Mouse (Mus musculus) midbrain, embryonic 15.5 days (tissue): Measurements from ENCODE around the gene Rap1gap. TPM values are rescaled to one million over a fixed set of nuclear protein-coding genes. Genes with fewer than 3 reads are reported as not detected.

ENCODE experiments used
- ATAC-seq: fragments of 200-750 bp; cut with Nextera tagmentation; replicated peaks from 2 replicates; pipeline ENCODE4 v1.8.0; 2017; ENCODE audit warnings: moderate TSS enrichment
- H3K27ac ChIP-seq: fragments of 300-500 bp; sonication (generic); 2 replicates; pipeline ENCODE4 v1.5.1; 2015; ENCODE audit warnings: mild to moderate bottlenecking, inconsistent platforms
- H3K27me3 ChIP-seq: fragments of 300-500 bp; sonication (generic); replicated peaks from 2 replicates; pipeline ENCODE4 v1.6.1; 2015; ENCODE audit warnings: inconsistent platforms
- H3K36me3 ChIP-seq: fragments of 300-500 bp; sonication (generic); replicated peaks from 2 replicates; pipeline ENCODE4 v1.6.1; 2015; ENCODE audit warnings: inconsistent platforms
- H3K4me1 ChIP-seq: fragments of 300-500 bp; sonication (generic); 2 replicates; pipeline ENCODE4 v1.6.1; 2015; ENCODE audit warnings: inconsistent platforms
- H3K4me2 ChIP-seq: fragments of 300-500 bp; sonication (generic); 2 replicates; pipeline ENCODE4 v1.6.1; 2015; ENCODE audit warnings: inconsistent platforms, mild to moderate bottlenecking, moderate library complexity
- H3K4me3 ChIP-seq: fragments of 300-500 bp; sonication (generic); 2 replicates; pipeline ENCODE4 v1.5.1; 2015; ENCODE audit warnings: mild to moderate bottlenecking, inconsistent platforms
- H3K9ac ChIP-seq: fragments of 300-500 bp; sonication (generic); 2 replicates; pipeline ENCODE4 v1.6.1; 2015; ENCODE audit warnings: mild to moderate bottlenecking, inconsistent platforms
- H3K9me3 ChIP-seq: fragments of 300-500 bp; sonication (generic); 2 replicates; pipeline ENCODE4 v1.6.1; 2016; ENCODE audit warnings: inconsistent platforms
- WGBS: fragments of 180-500 bp; shearing (Covaris S2); methylation state at CpG from one replicate; pipeline ENCODE4 v1.1.7; 2015; ENCODE audit warnings: mixed read lengths; 5-methylcytosine and 5-hydroxymethylcytosine counted together
- polyA plus RNA-seq: library from polyadenylated mRNA; unstranded; fragments of >200 nt; fragmentation: Nextera tagmentation; extraction: Ambion mirVana; gene quantifications from 2 replicates; pipeline ENCODE4 v1.2.1, GENCODE M21; 2015

Rap1gap gene
- polyA plus RNA-seq, 1 experiment from 2014 or later: 88.1 TPM

DNA sequence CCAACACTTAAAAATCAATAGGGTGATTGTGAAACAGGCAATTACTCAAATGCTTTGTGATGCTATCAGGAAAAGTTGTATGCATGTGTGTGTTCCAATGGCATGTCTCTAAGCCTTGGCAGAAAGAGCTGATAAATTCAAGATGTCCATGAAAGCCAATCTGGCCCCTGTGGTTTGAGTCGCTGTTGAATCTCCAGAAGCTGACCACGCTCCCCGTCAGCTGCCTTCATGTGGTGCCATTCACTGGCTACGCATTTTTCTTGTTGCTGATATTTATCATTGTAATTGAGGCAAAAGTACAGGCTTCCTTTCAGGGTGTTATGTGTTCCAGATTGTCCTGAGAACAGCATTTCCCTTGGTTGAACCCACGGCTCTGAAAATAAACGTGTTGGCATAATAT is 16.9 kb upstream of the Rap1gap start:
- H3K27ac ChIP-seq: no peak overlapping the region

DNA sequence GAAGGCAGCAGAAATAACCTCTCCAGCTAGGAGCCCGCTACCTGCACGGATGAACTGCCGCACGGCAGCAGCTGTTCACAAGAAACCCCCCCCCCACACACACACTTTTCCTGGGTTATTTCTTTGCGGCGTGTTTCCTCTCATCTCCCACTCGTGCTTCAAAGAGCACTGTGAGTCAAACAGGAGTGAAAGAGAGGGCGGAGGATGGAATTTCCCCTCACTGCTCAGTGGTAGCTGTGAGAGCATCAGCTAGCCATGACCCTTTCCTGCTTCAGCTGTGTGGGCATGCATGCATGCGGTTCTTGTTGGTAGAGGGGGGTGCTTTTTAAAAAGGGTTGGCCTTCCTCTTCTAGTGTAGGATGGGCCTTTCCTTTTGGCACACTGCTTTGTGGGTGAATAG is 16.3 kb upstream of the Rap1gap start:
- H3K9ac ChIP-seq: no peak overlapping the region
- H3K36me3 ChIP-seq: peaks cover 53% of the 10 kb centered on the region
- H3K4me1 ChIP-seq: no peaks in the 10 kb centered on the region
- WGBS: 80% methylated on average over 9 of the region's 9 CpGs
- no peak overlapping the region for H3K4me2 ChIP-seq
- no peaks in the 10 kb centered on the region for H3K9me3 ChIP-seq
- no peak overlapping the region for H3K27ac ChIP-seq
- H3K27me3 ChIP-seq: no peaks in the 10 kb centered on the region
- ATAC-seq: no peak
- H3K4me3 ChIP-seq: no peak overlapping the region

More for the DNA sequence above, 16.9 kb upstream of the Rap1gap start:
- Histone ChIP-seq H3K27me3 (no peaks in the 10 kb centered on the region), H3K4me1 (no peaks in the 10 kb centered on the region), H3K4me2 (no peak overlapping the region), H3K36me3 (peaks cover 50% of the 10 kb centered on the region), H3K4me3 (no peak overlapping the region), H3K9ac (no peak overlapping the region), H3K9me3 (no peaks in the 10 kb centered on the region)
- no peak for ATAC-seq
- WGBS: 90% methylated on average over 6 of the region's 6 CpGs

DNA sequence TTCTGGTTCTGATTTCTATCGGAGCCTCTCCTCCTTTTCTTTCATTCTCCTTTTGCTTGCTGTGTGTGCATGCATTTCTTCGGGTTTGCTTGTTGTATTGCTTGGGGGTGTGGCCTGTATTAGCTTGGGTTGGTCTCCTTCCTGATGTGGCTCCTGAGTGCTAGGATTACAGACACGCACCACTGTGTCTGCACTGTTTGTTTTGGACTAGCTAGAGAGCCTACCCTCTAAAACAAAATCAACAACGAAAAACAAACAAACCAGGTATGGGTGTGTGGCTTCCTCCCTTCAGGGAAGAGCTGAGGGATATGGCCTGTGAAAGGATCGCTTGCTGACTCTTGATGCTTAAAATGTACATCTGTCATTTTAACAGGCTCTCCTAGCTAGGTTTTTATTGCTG is 13.6 kb upstream of the Rap1gap start:
- no peak overlapping the region for H3K27ac ChIP-seq
- no peak overlapping the region for H3K9ac ChIP-seq
- 82% methylated on average over 5 of the region's 5 CpGs for WGBS
- no peaks in the 10 kb centered on the region for H3K27me3 ChIP-seq
- no peak overlapping the region for H3K4me3 ChIP-seq
- no peaks in the 10 kb centered on the region for H3K9me3 ChIP-seq
- H3K4me1 ChIP-seq: no peaks in the 10 kb centered on the region
- no peak overlapping the region for H3K4me2 ChIP-seq
- peaks cover 49% of the 10 kb centered on the region for H3K36me3 ChIP-seq
- ATAC-seq: no peak

DNA sequence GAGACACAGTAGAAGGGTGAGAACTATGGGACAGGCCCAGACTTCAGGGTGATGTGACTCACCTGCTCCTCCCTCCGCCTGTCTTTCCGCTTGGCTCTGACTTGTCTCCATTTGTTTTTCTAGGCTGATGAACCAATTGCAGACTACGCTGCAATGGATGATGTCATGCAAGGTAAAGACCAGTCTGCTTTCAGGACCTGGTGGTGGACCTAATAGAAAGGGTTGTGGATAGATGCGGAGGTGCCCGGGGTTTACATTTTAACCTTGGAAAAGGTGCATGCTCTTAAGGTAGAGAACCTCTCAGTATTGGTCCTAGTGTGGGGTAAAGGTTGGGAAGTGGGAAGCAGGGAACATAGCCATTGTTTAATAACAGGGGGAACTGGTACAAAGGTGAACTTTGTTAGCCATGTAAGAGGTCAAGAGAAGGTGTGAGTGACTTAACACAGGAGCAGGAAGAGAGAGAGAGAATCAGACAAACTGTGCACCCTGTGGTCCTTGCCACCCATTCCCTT is 11.6 kb upstream of the Rap1gap start:
- ATAC-seq: no peak
- Histone ChIP-seq H3K4me1 (no peaks in the 10 kb centered on the region), H3K36me3 (peaks cover 49% of the 10 kb centered on the region), H3K27ac (no peak overlapping the region), H3K9ac (no peak overlapping the region), H3K4me3 (no peak overlapping the region), H3K9me3 (no peaks in the 10 kb centered on the region), H3K27me3 (no peaks in the 10 kb centered on the region), H3K4me2 (no peak overlapping the region)
- 96% methylated on average over 5 of the region's 5 CpGs for WGBS

DNA sequence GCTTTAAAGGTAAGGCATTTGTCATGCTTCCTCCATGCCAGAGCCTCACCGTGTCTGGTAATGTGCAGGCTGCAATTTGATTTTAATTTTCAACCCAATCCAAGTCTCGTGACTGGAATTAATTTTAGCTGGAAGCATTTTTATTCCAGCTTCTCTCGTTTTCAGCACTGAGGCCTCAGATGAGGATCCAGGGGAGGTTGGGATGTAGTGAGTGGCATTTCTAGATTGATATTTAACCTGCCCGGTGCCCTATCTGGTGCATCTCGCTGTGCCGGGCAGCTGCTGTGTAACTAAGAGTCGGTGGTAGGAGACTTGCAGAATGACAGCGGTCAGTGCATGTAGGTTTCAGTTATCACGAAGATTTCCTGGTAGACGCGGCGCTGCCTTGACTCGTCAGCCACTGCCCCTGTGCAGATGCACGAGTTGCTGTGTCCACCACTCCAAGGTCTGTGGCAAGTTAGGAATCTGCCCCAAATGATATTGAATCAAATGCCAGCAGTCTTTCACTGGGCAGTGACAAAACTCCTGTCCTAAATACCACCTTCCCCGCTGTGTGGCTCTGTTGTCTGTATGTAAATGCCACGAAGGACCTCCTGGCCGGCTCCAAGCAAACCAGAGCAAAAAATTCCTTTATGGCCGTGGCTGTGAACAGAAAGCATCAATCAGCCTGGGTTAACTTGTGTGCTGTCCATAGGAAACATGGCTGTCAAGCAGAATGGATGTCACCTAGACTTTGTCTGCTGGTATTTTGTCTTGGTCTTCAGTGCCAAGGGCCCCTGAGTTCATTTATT is 9.1 kb upstream of the Rap1gap start:
- Histone ChIP-seq H3K9me3 (no peaks in the 10 kb centered on the region), H3K27me3 (no peaks in the 10 kb centered on the region), H3K4me2 (no peak overlapping the region), H3K36me3 (peaks cover 38% of the 10 kb centered on the region), H3K4me3 (no peak overlapping the region), H3K4me1 (0 out of 2 replicates have a peak, but pooled peaks cover 1% of the 10 kb centered on the region), H3K9ac (no peak overlapping the region), H3K27ac (no peak overlapping the region)
- 72% methylated on average over 18 of the region's 18 CpGs for WGBS
- no peak for ATAC-seq

DNA sequence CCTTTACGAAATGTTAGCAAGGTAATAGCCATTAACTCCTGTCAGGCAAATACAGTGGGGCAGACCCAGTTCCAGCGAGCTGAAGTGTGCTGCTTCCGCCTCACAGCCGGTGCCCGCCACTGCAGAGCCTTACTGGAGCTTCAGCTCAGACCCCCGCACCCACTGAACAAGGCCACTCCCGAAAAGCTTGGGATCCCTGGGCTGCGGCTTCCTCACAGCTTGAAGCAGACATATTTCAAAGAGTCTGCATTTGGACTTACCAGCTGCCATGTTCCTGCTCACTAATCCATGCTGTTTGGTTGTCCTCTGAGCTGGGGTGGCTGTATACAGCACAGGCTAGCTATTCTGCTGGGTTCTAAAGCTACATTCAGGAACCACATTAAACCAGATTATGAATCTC is 6.9 kb upstream of the Rap1gap start:
- Histone ChIP-seq H3K4me1 (peaks cover 13% of the 10 kb centered on the region; the same call in 1 of the 2 replicates), H3K9me3 (no peaks in the 10 kb centered on the region), H3K4me2 (no peak overlapping the region), H3K36me3 (peaks cover 25% of the 10 kb centered on the region), H3K27ac (no peak overlapping the region), H3K27me3 (no peaks in the 10 kb centered on the region), H3K4me3 (no peak overlapping the region), H3K9ac (no peak overlapping the region)
- 82% methylated on average over 8 of the region's 8 CpGs for WGBS
- no peak for ATAC-seq

DNA sequence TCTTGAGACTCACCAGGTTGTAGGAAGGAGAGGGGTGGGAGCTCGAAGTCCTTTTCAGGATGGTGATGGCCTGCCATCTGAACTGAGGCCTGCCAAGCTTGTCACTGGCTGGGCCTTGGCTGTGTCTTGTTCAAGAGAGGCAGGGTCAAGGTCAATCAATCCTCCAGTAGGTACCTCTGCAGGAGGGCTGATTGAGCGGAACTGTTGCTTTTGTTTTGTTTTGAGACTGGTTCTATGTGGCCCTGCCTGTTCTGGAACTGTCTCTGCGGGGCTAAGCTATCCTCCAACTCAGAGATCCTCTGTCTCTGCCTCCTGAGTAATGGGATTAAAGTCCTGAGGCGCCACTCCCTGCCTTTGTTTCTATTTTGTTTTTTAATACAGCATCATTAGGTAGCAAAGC is 5.0 kb upstream of the Rap1gap start:
- Histone ChIP-seq H3K27ac (no peak overlapping the region), H3K4me1 (peaks cover 23% of the 10 kb centered on the region; the same call in 1 of the 2 replicates), H3K9ac (no peak overlapping the region), H3K36me3 (peaks cover 15% of the 10 kb centered on the region), H3K9me3 (no peaks in the 10 kb centered on the region), H3K4me2 (no peak overlapping the region), H3K27me3 (no peaks in the 10 kb centered on the region), H3K4me3 (no peak overlapping the region)
- WGBS: 43% methylated on average over 4 of the region's 4 CpGs
- no peak for ATAC-seq

DNA sequence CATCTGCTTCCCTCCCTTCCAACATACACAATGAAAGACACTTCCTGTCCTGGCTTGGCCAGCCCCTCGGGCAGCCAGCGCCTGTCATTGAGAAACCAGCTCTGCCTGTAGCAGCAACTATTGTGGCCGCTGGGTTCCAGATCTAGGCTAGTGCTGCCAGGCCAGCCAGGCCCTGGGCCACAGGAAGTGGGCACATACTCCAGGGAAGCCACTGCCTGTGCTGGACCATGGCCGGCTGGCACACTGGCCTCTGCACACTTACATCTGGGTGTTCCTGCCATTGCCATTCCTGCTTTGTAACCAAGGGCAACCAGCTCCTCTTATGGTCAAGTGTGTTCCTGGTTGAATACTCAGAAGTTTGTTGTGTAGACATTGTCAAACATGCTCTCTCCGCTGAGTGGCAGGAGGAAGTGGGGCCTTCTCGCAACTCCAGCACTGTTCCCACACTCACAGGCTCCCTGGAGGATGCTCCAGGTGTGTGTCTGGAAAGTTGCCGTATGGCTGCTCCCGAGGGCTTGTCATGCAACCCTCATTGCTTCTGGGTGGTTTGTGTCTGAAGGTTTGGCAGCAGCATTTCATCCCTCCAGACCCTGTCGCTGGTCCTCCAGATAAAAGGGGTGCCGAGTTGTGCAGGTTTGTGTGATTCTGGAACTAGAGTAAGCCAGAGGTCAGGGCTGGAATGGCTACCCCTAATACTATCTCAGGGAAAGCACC is 4.0 kb upstream of the Rap1gap start:
- H3K4me1 ChIP-seq: peaks cover 32% of the 10 kb centered on the region
- no peak overlapping the region for H3K4me2 ChIP-seq
- no peak overlapping the region for H3K9ac ChIP-seq
- no peaks in the 10 kb centered on the region for H3K9me3 ChIP-seq
- ATAC-seq: no peak
- H3K27me3 ChIP-seq: no peaks in the 10 kb centered on the region
- peaks cover 10% of the 10 kb centered on the region for H3K36me3 ChIP-seq
- no peak overlapping the region for H3K27ac ChIP-seq
- no peak overlapping the region for H3K4me3 ChIP-seq
- 59% methylated on average over 10 of the region's 10 CpGs for WGBS

DNA sequence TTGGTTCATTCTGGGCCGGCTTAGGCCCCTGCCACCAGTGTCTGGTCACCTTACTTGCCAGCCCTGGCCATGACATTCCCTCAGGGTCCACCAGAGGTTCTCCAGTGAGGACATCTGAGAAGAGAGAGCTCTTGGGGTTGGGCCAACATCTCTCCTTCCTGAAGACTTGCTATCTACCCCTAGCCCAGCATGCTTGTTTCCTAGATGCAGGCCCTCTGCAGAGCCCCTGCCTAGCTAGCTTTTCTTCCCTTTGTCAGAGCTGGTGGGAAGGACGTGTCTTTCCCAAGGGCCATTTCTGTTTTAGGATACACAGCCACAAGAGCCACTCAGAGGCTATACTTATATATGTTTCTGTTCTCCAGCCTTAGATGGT is 3.5 kb upstream of the Rap1gap start:
- Histone ChIP-seq H3K27me3 (no peaks in the 10 kb centered on the region), H3K27ac (no peak overlapping the region), H3K36me3 (peaks cover 10% of the 10 kb centered on the region), H3K4me1 (peaks cover 35% of the 10 kb centered on the region), H3K4me2 (no peak overlapping the region), H3K4me3 (no peak overlapping the region), H3K9me3 (no peaks in the 10 kb centered on the region), H3K9ac (no peak overlapping the region)
- WGBS: 44% methylated on average over 2 of the region's 2 CpGs
- ATAC-seq: no peak

DNA sequence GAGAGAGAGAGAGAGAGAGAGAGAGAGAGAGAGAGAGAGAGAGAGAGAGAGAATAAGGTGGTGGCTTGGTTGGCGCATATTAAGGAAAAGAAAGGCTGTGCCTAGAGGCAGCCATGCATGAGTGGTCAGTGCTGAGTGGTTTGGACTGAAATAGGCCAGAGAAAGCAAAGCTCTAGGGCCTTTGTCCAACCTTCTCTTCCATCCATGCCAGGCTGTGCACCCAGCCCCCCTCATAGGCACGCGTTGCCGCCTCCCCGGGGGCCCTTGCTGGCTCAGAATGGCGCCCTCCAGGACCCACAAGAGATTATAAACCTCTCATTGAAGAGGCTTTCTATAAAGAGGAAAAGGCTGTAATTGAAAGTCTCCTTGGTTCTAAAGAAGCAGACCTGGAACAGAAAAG is 3.0 kb upstream of the Rap1gap start:
- Histone ChIP-seq H3K27me3 (no peaks in the 10 kb centered on the region), H3K4me2 (no peak overlapping the region), H3K9me3 (no peaks in the 10 kb centered on the region), H3K4me3 (no peak overlapping the region), H3K4me1 (peaks cover 40% of the 10 kb centered on the region), H3K36me3 (peaks cover 8% of the 10 kb centered on the region), H3K27ac (no peak overlapping the region), H3K9ac (no peak overlapping the region)
- 36% methylated on average over 6 of the region's 6 CpGs for WGBS
- ATAC-seq: no peak

DNA sequence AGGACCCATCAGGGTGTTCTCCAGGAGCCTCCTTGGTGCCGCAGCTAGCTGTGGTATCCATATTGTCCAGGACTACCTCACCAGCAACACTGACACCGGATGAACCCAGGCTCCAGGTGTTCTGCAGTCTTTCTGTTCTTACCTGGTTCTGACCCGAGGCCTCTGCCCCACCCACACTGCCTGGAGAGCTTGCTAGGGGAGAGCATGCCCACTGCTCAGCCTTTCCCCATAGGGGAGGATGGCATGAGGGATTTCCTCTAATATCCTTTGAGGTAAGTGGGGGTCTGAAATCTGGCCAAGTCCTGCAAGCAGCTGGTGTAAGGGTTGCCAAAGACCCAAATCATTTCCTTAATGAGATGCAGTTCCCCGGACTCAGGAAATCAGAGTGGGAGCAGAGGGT is 1.0 kb upstream of the Rap1gap start:
- Histone ChIP-seq H3K4me3 (no peak overlapping the region), H3K9ac (no peak overlapping the region), H3K4me1 (peaks cover 57% of the 10 kb centered on the region), H3K27me3 (no peaks in the 10 kb centered on the region), H3K9me3 (no peaks in the 10 kb centered on the region), H3K36me3 (no peaks in the 10 kb centered on the region), H3K27ac (no peak overlapping the region), H3K4me2 (no peak overlapping the region)
- WGBS: 81% methylated on average over 4 of the region's 4 CpGs
- no peak for ATAC-seq

DNA sequence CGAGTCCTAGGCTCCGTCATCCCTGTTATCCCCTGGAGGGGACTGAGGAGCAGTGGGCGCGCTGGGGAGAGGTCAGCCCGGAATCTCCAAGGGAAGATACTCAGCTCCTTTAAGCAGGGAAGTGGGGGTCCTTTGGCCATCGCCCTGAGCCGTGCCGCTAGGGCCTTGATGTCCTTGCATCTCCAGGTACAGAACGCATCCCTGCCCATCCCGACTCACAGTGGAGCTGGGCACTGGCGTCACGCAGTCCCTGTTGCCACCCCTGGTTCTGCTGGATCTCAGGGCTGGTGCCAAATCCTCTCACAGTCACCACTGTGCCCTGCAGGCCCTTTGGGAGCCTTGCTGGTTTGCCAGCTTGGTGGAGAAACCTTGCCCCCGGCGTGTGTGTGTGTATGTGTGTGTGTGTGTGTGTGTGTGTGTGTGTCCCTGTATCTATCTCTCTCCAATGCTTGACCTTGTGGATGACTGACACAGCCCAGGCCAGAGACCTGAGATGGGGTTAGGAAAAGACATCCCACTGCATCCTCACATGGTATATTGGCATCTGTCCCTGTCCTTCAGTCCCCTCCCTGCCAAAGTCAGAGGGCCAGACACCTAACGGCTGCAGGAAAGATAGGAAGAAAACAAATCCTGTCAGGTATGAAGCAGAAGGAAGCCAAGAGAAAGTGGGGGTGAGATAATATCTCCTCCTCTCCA is 602 bp downstream of the Rap1gap start:
- no peaks in the 10 kb centered on the region for H3K9me3 ChIP-seq
- H3K4me2 ChIP-seq: peak overlapping the region; percentile 67
- H3K27me3 ChIP-seq: no peaks in the 10 kb centered on the region
- WGBS: 11% methylated on average over 13 of the region's 15 CpGs
- no peaks in the 10 kb centered on the region for H3K36me3 ChIP-seq
- H3K4me3 ChIP-seq: peak overlapping the region; percentile 63
- H3K9ac ChIP-seq: peak overlapping the region; percentile 73
- peak overlapping the region; percentile 60 for H3K27ac ChIP-seq
- ATAC-seq: peak; percentile 46
- peaks cover 57% of the 10 kb centered on the region for H3K4me1 ChIP-seq
